Mouse (Mus musculus) liver, embryonic 16.5 days (tissue): ENCODE results near the gene Fbxl5. TPM values are rescaled to one million over a fixed set of nuclear protein-coding genes. Genes with fewer than 3 reads are reported as not detected.

Experiments used
- polyA plus RNA-seq: library from polyadenylated mRNA; unstranded; fragments of >200 nt; fragmentation: Nextera tagmentation; extraction: Ambion mirVana; gene quantifications from 2 replicates; pipeline ENCODE4 v1.2.1, GENCODE M21; 2015

Gene Fbxl5
- polyA plus RNA-seq, 1 experiment from 2014 or later = 21.2 TPM

Other genes starting within 250 kb of the Fbxl5 start
- gene Cc2d2a, start 159.3 kb downstream of the Fbxl5 start, polyA plus RNA-seq = 1.2 and 1.3 TPM in 2 replicates
- 1.6 and 1.8 TPM in 2 replicates for gene Bst1, start 2.8 kb downstream of the Fbxl5 start, polyA plus RNA-seq
- gene Cd38, start 46.9 kb upstream of the Fbxl5 start, polyA plus RNA-seq = 15.3 and 16.6 TPM in 2 replicates
- gene Gm7879, start 91.5 kb upstream of the Fbxl5 start, polyA plus RNA-seq = 0.93 TPM in 1 of 2 replicates, not detected in the other
- 1.3 and 1.8 TPM in 2 replicates for gene Fgfbp1, start 160.1 kb upstream of the Fbxl5 start, polyA plus RNA-seq